Mouse (Mus musculus): ENCODE results near the gene Pde4c. TPM values are rescaled to one million over a fixed set of nuclear protein-coding genes. Genes with fewer than 3 reads are reported as not detected.

The Pde4c gene
- total RNA-seq, 1 experiment, result 1.6 TPM

- Histone ChIP-seq H3K4me1 (ENCODE audit: control insufficient read depth in 2 of 2, insufficient read depth in 2 of 2, low read length in 2 of 2, poor library complexity in 1 of 2) (peaks cover 3 to 27% of the 10 kb centered on the region in 2 experiments; a peak in 3 of 4 replicates), H3K9me3 (ENCODE audit: control insufficient read depth, insufficient read depth, low read depth, low read length) (no peaks in the 10 kb centered on the region), H3K36me3 (ENCODE audit: control insufficient read depth, insufficient read depth, low read length, poor library complexity, severe bottlenecking) (no peaks in the 10 kb centered on the region), H3K27ac (ENCODE audit: insufficient read depth, low read depth, low read length, poor library complexity, severe bottlenecking) (peak overlapping the region; percentile 20; the same call in 1 of the 2 replicates), H3K4me3 (ENCODE audit: insufficient read depth in 1 of 2, low read depth in 1 of 2, low read length in 2 of 2, poor library complexity in 1 of 2, severe bottlenecking in 1 of 2) (peak overlapping the region in 1 of 2 experiments; percentile 75; a peak in 1 of 4 replicates), H3K9ac (ENCODE audit: insufficient read depth, low read depth, low read length, poor library complexity, severe bottlenecking) (peak overlapping the region; percentile 18; the same call in 1 of the 2 replicates)
- DNase-seq (ENCODE audit: low read depth, low spot score), result no peak
- in situ Hi-C loops (cut with MboI; ENCODE audit: low sequenced_read_pairs in 2 of 2, unreplicated experiment in 2 of 2), result no loop called here
- TF ChIP-seq ZNF384 (IDR thresholded peaks at IDR 0.05; ENCODE audit: low read depth, low read length) (0 out of 2 replicates have a peak, but pooled peaks have one; percentile 30), ZC3H11A (IDR thresholded peaks at IDR 0.05; ENCODE audit: borderline replicate concordance, low read depth, low read length) (no peak), HCFC1 (IDR thresholded peaks at IDR 0.05; ENCODE audit: borderline replicate concordance, insufficient read depth, low read length) (no peak)
Observed at GRCm38 (mm10) chr8:70697366-70698250, 25.9 kb upstream of the Pde4c start.

DNA sequence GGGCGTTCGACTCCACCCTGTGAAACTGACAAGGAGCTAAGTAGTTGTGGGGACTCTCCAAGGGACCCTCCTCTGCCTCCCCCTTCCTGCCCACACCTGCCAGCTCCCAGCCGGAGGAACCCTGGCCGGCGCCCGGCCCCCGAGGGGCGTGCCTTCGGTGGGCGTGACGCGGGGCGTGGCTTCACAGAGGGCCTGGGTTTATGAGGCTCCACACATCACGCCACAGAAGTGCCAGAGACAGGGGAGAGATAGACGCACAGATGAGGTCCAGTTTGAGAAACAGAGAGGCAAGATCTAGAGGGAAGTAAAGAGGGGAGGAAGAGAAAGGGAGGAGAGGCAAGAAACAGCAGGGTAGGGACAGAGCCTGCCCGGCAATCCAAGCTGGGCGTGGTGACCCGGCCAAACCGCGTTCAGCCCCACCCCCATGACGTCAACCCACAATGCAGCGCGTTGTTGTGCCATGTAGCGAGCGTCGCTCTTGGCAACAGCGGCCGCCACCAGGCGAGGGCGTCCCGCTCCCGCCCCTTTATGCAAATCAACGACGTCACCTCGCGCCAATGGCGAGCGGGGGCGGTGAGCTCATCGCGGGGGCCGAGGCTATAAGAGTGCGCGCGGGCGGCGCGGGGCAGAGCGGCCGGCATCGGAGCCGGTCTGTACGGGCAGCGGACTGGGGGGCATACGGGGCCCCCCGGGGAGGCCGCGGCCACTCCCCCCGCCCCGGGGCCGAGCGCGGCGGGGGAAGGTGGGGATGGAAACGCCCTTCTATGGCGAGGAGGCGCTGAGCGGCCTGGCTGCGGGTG lies 25.0 kb upstream of the Pde4c start, which contains the start of gene Jund:
Gene Jund, plus strand, starts transcription at position 640 of the 800 bp plus-strand sequence.
- Histone ChIP-seq H3K9ac (ENCODE audit: insufficient read depth, low read depth, low read length, poor library complexity, severe bottlenecking) (peak within 1 kb of the TSS; percentile 97), H3K27ac (ENCODE audit: insufficient read depth, low read depth, low read length, poor library complexity, severe bottlenecking) (peak within 1 kb of the TSS; percentile 85), H3K9me3 (ENCODE audit: control insufficient read depth, insufficient read depth, low read depth, low read length) (no peaks in the 10 kb centered on the region), H3K4me3 (ENCODE audit: insufficient read depth in 1 of 2, low read depth in 1 of 2, low read length in 2 of 2, poor library complexity in 1 of 2, severe bottlenecking in 1 of 2) (peak within 1 kb of the TSS; percentile 81 to 89), H3K4me1 (ENCODE audit: control insufficient read depth in 2 of 2, insufficient read depth in 2 of 2, low read length in 2 of 2, poor library complexity in 1 of 2) (peaks cover 3 to 22% of the 10 kb centered on the region in 2 experiments; a peak in 3 of 4 replicates), H3K36me3 (ENCODE audit: control insufficient read depth, insufficient read depth, low read length, poor library complexity, severe bottlenecking) (no peaks in the 10 kb centered on the region)
- in situ Hi-C loops (cut with MboI; ENCODE audit: low sequenced_read_pairs in 2 of 2, unreplicated experiment in 2 of 2), result no loop called here
- TF ChIP-seq ZC3H11A (IDR thresholded peaks at IDR 0.05; ENCODE audit: borderline replicate concordance, low read depth, low read length) (no peak), HCFC1 (IDR thresholded peaks at IDR 0.05; ENCODE audit: borderline replicate concordance, insufficient read depth, low read length) (peak; percentile 69; the same call in 1 of the 2 replicates), CHD2 (IDR thresholded peaks at IDR 0.05; ENCODE audit: low read depth, low read length) (no peak; the same call in 1 of the 2 replicates), ZNF384 (IDR thresholded peaks at IDR 0.05; ENCODE audit: low read depth, low read length) (no peak), MAFK (IDR thresholded peaks at IDR 0.05; ENCODE audit: insufficient read depth, low read depth, low read length) (no peak)
- DNase-seq (ENCODE audit: low read depth, low spot score), result peak; percentile 99

DNA sequence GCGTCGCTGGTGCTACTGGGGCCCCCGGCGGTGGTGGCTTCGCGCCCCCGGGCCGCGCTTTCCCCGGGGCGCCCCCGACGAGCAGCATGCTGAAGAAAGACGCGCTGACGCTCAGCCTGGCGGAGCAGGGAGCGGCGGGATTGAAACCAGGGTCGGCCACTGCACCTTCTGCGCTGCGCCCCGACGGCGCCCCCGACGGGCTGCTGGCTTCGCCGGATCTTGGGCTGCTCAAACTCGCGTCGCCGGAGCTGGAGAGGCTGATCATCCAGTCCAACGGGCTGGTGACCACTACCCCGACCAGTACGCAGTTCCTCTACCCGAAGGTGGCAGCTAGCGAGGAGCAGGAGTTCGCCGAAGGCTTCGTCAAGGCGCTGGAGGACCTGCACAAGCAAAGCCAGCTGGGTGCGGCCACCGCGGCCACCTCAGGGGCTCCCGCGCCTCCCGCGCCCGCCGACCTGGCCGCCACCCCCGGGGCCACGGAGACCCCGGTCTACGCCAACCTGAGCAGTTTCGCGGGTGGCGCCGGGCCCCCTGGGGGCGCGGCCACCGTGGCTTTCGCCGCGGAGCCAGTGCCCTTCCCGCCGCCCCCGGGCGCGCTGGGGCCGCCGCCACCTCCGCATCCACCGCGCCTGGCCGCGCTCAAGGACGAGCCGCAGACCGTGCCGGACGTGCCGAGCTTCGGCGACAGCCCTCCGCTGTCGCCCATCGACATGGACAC lies 24.2 kb upstream of the Pde4c start:
- Histone ChIP-seq H3K9ac (ENCODE audit: insufficient read depth, low read depth, low read length, poor library complexity, severe bottlenecking) (peak overlapping the region; percentile 97), H3K36me3 (ENCODE audit: control insufficient read depth, insufficient read depth, low read length, poor library complexity, severe bottlenecking) (no peaks in the 10 kb centered on the region), H3K9me3 (ENCODE audit: control insufficient read depth, insufficient read depth, low read depth, low read length) (no peaks in the 10 kb centered on the region), H3K4me3 (ENCODE audit: insufficient read depth in 1 of 2, low read depth in 1 of 2, low read length in 2 of 2, poor library complexity in 1 of 2, severe bottlenecking in 1 of 2) (peak overlapping the region; percentile 81 to 89), H3K27ac (ENCODE audit: insufficient read depth, low read depth, low read length, poor library complexity, severe bottlenecking) (peak overlapping the region; percentile 75), H3K4me1 (ENCODE audit: control insufficient read depth in 2 of 2, insufficient read depth in 2 of 2, low read length in 2 of 2, poor library complexity in 1 of 2) (peaks cover 3 to 18% of the 10 kb centered on the region in 2 experiments; a peak in 3 of 4 replicates)
- in situ Hi-C loops (cut with MboI; ENCODE audit: low sequenced_read_pairs in 2 of 2, unreplicated experiment in 2 of 2), result no loop called here
- no peak for TF ChIP-seq CHD2 (IDR thresholded peaks at IDR 0.05; ENCODE audit: low read depth, low read length)
- TF ChIP-seq HCFC1 (IDR thresholded peaks at IDR 0.05; ENCODE audit: borderline replicate concordance, insufficient read depth, low read length), result no peak
- TF ChIP-seq ZC3H11A (IDR thresholded peaks at IDR 0.05; ENCODE audit: borderline replicate concordance, low read depth, low read length), result no peak
- no peak for TF ChIP-seq ZNF384 (IDR thresholded peaks at IDR 0.05; ENCODE audit: low read depth, low read length)
- DNase-seq (ENCODE audit: low read depth, low spot score), result no peak

Data from ES-E14 (cell line).